Comparison of ENCODE assay signal across 21 mouse cellular contexts in the genomic region with DNA sequence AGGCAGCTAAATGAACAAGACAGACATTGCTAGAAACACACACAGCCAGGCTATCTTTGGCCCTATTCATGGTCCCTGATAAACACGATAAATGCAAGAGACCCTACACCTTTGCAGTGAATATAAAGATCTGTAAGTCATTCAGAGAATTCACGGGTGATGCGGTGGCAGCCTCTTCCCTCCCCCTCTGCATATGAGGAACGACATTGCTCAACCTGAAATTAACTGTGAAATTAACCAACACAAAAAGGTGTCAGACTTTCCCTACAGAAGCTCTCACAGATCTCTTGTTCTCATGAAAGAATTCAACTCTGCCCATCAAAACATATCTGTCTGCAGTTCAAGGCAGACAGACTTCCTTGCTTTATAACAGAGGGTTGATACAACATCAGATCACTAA. TPM values are rescaled to one million over a fixed set of nuclear protein-coding genes. Genes with fewer than 3 reads are reported as not detected.
DNase-seq lines count a peak whose midpoint lies in the region; ATAC-seq and TF ChIP-seq lines count a peak whose summit lies in the region.
"Had no signal": no experiment of that assay in that cellular context is flagged by ENCODE, and none has a peak within 500 bp of the region (broad histone marks: within the 10 kb centered on the region; RNA-seq: fewer than 3 reads in every experiment).

No protein-coding gene starts in this region.

- H3K4me3 ChIP-seq in heart, embryonic 13.5 days, result no peak overlapping the region
- no peak overlapping the region for H3K4me3 ChIP-seq in kidney, adult 2 months (ENCODE audit: insufficient read depth, low read depth, low read length)
- H3K4me3 ChIP-seq: forebrain, embryonic 10.5 days; forebrain, embryonic 13.5 days; heart, embryonic 10.5 days; hindbrain, embryonic 10.5 days; hindbrain, embryonic 13.5 days had no signal

- H3K27ac ChIP-seq in heart, embryonic 13.5 days (replicated peaks), result no peak overlapping the region
- H3K27ac ChIP-seq in kidney, adult 2 months (ENCODE audit: insufficient read depth, low read depth, low read length), result no peak overlapping the region
- H3K27ac ChIP-seq: forebrain, embryonic 10.5 days; forebrain, embryonic 13.5 days; heart, embryonic 10.5 days; hindbrain, embryonic 10.5 days; hindbrain, embryonic 13.5 days had no signal

- no peak for TF ChIP-seq CTCF in kidney, adult 2 months (conservative IDR thresholded peaks at IDR 0.05; ENCODE audit: insufficient read depth, insufficient read length, low read depth, low read length)

- 0 out of 2 replicates have a peak overlapping the region, but pooled peaks have one; percentile 0 for H3K4me2 ChIP-seq in heart, embryonic 13.5 days
- H3K4me2 ChIP-seq: forebrain, embryonic 13.5 days; hindbrain, embryonic 13.5 days had no signal

- H3K4me1 ChIP-seq in heart, embryonic 13.5 days, result peaks cover 15% of the 10 kb centered on the region
- H3K4me1 ChIP-seq in kidney, adult 2 months (ENCODE audit: control insufficient read depth, insufficient read depth, low read length), result no peaks in the 10 kb centered on the region
- H3K4me1 ChIP-seq: forebrain, embryonic 10.5 days; forebrain, embryonic 13.5 days; hindbrain, embryonic 10.5 days had no signal

- no peak for TF ChIP-seq POLR2A in kidney, adult 2 months (IDR thresholded peaks at IDR 0.05; ENCODE audit: low read depth, low read length)

- WGBS in heart, embryonic 13.5 days, result 38% methylated on average over 4 of the region's 4 CpGs
- WGBS in kidney, adult 2 months, result 73% methylated on average over 4 of the region's 4 CpGs

- ATAC-seq in heart, embryonic 13.5 days (ENCODE audit: extremely low read depth, insufficient number of reproducible peaks, low FRiP score, low TSS enrichment), result no peak
- 0 out of 2 replicates have a peak, but pooled peaks have one; percentile 24 for ATAC-seq in megakaryocyte-erythroid progenitor cell, adult 5-6 weeks (replicated peaks; ENCODE audit: low FRiP score, low TSS enrichment, poor library complexity, severe bottlenecking)
- ATAC-seq in inflammation-experienced regulatory T-cells, adult 6 months, result no peak
- ATAC-seq: CD4-positive, CD25-positive, alpha-beta regulatory T cell, adult 4 months; forebrain, embryonic 13.5 days; forebrain, embryonic 16.5 days; hindbrain, embryonic 16.5 days had no signal

- no peak overlapping the region for H3K9ac ChIP-seq in heart, embryonic 13.5 days
- H3K9ac ChIP-seq: forebrain, embryonic 13.5 days; hindbrain, embryonic 13.5 days had no signal

- H3K27me3 ChIP-seq in heart, embryonic 13.5 days (replicated peaks), result no peaks in the 10 kb centered on the region
- H3K27me3 ChIP-seq in kidney, adult 2 months (replicated peaks; ENCODE audit: control insufficient read depth, insufficient read depth, low read length), result no peaks in the 10 kb centered on the region
- H3K27me3 ChIP-seq: forebrain, embryonic 13.5 days; hindbrain, embryonic 13.5 days had no signal

- H3K36me3 ChIP-seq in heart, embryonic 13.5 days, result no peaks in the 10 kb centered on the region
- H3K36me3 ChIP-seq in kidney, adult 2 months (ENCODE audit: control insufficient read depth, insufficient read depth, low read length), result no peaks in the 10 kb centered on the region
- H3K36me3 ChIP-seq: forebrain, embryonic 10.5 days; heart, embryonic 10.5 days; hindbrain, embryonic 10.5 days; hindbrain, embryonic 13.5 days had no signal

- intact Hi-C loops in heart, postnatal 10 days (cut with DNase I), result no loop called here
- intact Hi-C loops in left cerebral cortex, postnatal 10 days (cut with DNase I), result no loop called here

- no peak for DNase-seq in heart, postnatal 10 days
- DNase-seq in induced T-regulatory cell, adult 2 months (ENCODE audit: low read depth), result peak; percentile 31
- DNase-seq in left cerebral cortex, postnatal 10 days (ENCODE audit: extremely low spot score in 1 of 2, low spot score in 2 of 2), result no peak
- no peak for DNase-seq in kidney, adult 2 months
- DNase-seq: adrenal gland, adult 2 months; adrenal gland, postnatal 14 days; gastrocnemius, postnatal 10 days; gastrocnemius, postnatal 36 days; heart, adult 18-20 months; heart, postnatal 36 days had no signal

- H3K9me3 ChIP-seq in heart, embryonic 13.5 days, result no peaks in the 10 kb centered on the region
- H3K9me3 ChIP-seq: forebrain, embryonic 10.5 days; forebrain, embryonic 13.5 days; heart, embryonic 10.5 days; hindbrain, embryonic 10.5 days; hindbrain, embryonic 13.5 days had no signal

RNA-seq across cellular contexts. Expression of gene Rps6ka5, which starts 9.8 kb away (rescaled TPM):
- polyA plus RNA-seq in heart, embryonic 13.5 days (2015; fragmentation: Nextera tagmentation; extraction: Ambion mirVana), result 3.9 and 4.6 TPM in 2 replicates
- 10 to 100 TPM; 13.0 to 13.7 TPM for total RNA-seq in heart, postnatal 10 days (2021)
- 11.5 and 17.8 TPM in 2 replicates for total RNA-seq in megakaryocyte-erythroid progenitor cell, adult 5-6 weeks (2014; fragmentation: Nextera tagmentation)
- 20.8 and 33.6 TPM in 2 replicates for total RNA-seq in megakaryocyte-erythroid progenitor cell, adult 5-6 weeks (2017)
- 1 to 10 TPM; 3.1 to 6.5 (median 5.4) TPM for polyA plus RNA-seq in inflammation-experienced regulatory T-cells, adult 6 months (2017; shearing (Covaris generic))
- 10 to 100 TPM; 16.8 to 20.9 TPM for total RNA-seq in left cerebral cortex, postnatal 10 days (2021)
- polyA plus RNA-seq in kidney, adult 2 months (2012; rRNA removed), result 1.1 TPM in 2 replicates
